Mouse (Mus musculus) kidney, adult 2 months (tissue): ENCODE results near the gene Wwox.

Source experiments
- CTCF ChIP-seq: fragments of 200-500 bp; conservative IDR thresholded peaks from 2 replicates; pipeline ENCODE4 v1.5.1; 2011; ENCODE audit warnings: low read depth, mild to moderate bottlenecking, control low read depth, low read length, moderate library complexity, mixed read lengths; ENCODE audit not compliant: insufficient read depth, insufficient read length
- POLR2A ChIP-seq: fragments of 200-500 bp; IDR thresholded peaks from one replicate; pipeline ENCODE4 v1.6.1; 2011; ENCODE audit warnings: low read depth, low read length, control low read depth

DNA sequence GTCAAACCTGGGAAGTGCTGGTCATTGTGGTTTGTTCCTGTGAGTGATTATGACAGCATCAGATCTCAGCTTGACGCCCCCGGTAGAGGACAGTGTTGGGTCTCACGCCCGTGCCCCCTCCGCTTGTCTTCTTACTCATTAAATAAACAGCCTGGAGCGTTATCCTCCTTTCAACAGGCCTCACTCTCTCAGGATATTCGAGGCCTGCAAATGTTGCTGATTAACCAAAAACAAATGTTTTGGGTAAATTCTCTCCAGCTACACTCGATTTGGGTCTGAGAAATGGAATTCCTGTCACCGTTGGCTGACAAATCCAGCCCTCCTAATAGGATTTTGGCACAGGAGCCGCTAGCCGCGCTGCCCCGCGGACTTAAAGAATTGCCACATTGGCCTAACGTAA is 115.5 kb downstream of the Wwox start:
- no peak for TF ChIP-seq POLR2A
- no peak for TF ChIP-seq CTCF
